Mouse (Mus musculus): ENCODE results near the gene Fabp1.

DNA sequence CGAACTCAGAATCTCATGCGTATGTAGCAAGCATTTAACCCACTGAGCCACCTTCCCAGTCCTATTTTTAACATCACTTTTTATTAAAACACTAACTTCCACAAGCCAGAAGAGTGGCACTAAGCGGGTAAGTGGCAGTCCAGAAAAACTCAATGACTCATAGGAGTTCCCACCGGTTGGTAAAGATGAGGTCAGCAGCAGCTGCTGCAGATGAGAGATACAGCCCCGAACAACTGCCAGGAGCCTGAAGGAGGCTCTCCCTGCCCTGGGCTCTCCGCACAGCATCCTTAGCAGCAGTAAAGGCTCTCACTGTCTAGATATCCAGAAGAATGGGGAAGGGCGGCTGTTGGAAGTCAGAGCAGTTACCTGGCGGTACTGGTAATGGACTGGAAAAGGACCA, 51.3 kb downstream of the Fabp1 start:
- TF ChIP-seq POLR2A (IDR thresholded peaks at IDR 0.05; ENCODE audit: extremely low read depth, insufficient read depth, low read length) (no peak), CTCF (IDR thresholded peaks at IDR 0.05; ENCODE audit: extremely low read depth, insufficient read depth, low read length) (no peak)

Data from cortical plate, adult 2 months (tissue).